9 mouse cellular contexts compared by ENCODE assay signal in genomic region chr8:26627191-26627891, GRCm38 (mm10).
DNase-seq lines count a peak whose midpoint lies in the region; ATAC-seq and TF ChIP-seq lines count a peak whose summit lies in the region.
"Had no signal": no experiment of that assay in that cellular context is flagged by ENCODE, and none has a peak within 500 bp of the region (broad histone marks: within the 10 kb centered on the region; RNA-seq: fewer than 3 reads in every experiment).

No protein-coding gene starts in this region.

- no peak overlapping the region for H3K27ac ChIP-seq in forebrain, postnatal 0 days (ENCODE audit: low read depth, low read length)
- H3K27ac ChIP-seq in thymus, adult 2 months (ENCODE audit: control insufficient read depth, insufficient read depth, low read length), result no peak overlapping the region
- H3K27ac ChIP-seq: heart, adult 2 months had no signal

- ATAC-seq in forebrain, postnatal 0 days, result peak; percentile 14; the same call in 1 of the 2 replicates

- intact Hi-C loops in heart, postnatal 14 days (cut with DNase I), result no loop called here

- H3K9me3 ChIP-seq in forebrain, postnatal 0 days (ENCODE audit: low read length), result no peaks in the 10 kb centered on the region

- no peak overlapping the region for H3K9ac ChIP-seq in forebrain, postnatal 0 days

- peak; percentile 2 to 5 for DNase-seq in heart, adult 18-20 months
- no peak for DNase-seq in heart, adult 8-10 months (ENCODE audit: low spot score)
- peak; percentile 79 for DNase-seq in brain, embryonic 14.5 days (ENCODE audit: low read depth)
- DNase-seq in forebrain, postnatal 0 days, result peak; percentile 25
- peak; percentile 77 for DNase-seq in mesoderm, embryonic 11.5 days (ENCODE audit: low read depth, low spot score)
- DNase-seq in heart, postnatal 14 days, result no peak
- DNase-seq in thymus, adult 2 months, result no peak
- no peak for DNase-seq in lung, postnatal 14 days

- 59% methylated on average over 18 of the region's 18 CpGs for WGBS in forebrain, postnatal 0 days
- 84% methylated on average over 18 of the region's 18 CpGs for WGBS in thymus, adult 2 months

- no peak overlapping the region for H3K4me3 ChIP-seq in forebrain, postnatal 0 days (ENCODE audit: low read depth, low read length)
- H3K4me3 ChIP-seq in thymus, adult 2 months (ENCODE audit: control insufficient read depth, insufficient read depth, low read length), result no peak overlapping the region
- H3K4me3 ChIP-seq: heart, adult 2 months had no signal

- no peak overlapping the region for H3K4me2 ChIP-seq in forebrain, postnatal 0 days (ENCODE audit: low read depth)

- H3K27me3 ChIP-seq in forebrain, postnatal 0 days (ENCODE audit: insufficient read depth, low read length), result no peaks in the 10 kb centered on the region
- no peaks in the 10 kb centered on the region for H3K27me3 ChIP-seq in thymus, adult 2 months (ENCODE audit: control insufficient read depth, insufficient read depth, low read length)

- TF ChIP-seq CTCF in brain, embryonic 14.5 days (IDR thresholded peaks at IDR 0.05; ENCODE audit: borderline replicate concordance, extremely low read depth, insufficient read depth, insufficient read length), result no peak
- no peak for TF ChIP-seq CTCF in forebrain, postnatal 0 days (IDR thresholded peaks at IDR 0.05; ENCODE audit: low read depth)
- no peak for TF ChIP-seq CTCF in thymus, adult 2 months (IDR thresholded peaks at IDR 0.05; ENCODE audit: borderline replicate concordance, control insufficient read depth, extremely low read depth, insufficient read depth, low read length, poor library complexity)

- H3K4me1 ChIP-seq in forebrain, postnatal 0 days (ENCODE audit: insufficient read depth), result peaks cover 6% of the 10 kb centered on the region; the same call in 1 of the 2 replicates
- peaks cover 11% of the 10 kb centered on the region for H3K4me1 ChIP-seq in thymus, adult 2 months (replicated peaks; ENCODE audit: control insufficient read depth, insufficient read depth, low read length)

- TF ChIP-seq POLR2A in brain, embryonic 14.5 days (IDR thresholded peaks at IDR 0.05; ENCODE audit: borderline replicate concordance, extremely low read depth, insufficient read depth, insufficient read length, poor library complexity, severe bottlenecking), result no peak
- no peak for TF ChIP-seq POLR2A in thymus, adult 2 months (IDR thresholded peaks at IDR 0.05; ENCODE audit: control insufficient read depth, extremely low read depth, insufficient read depth, low read length, poor library complexity)

- H3K36me3 ChIP-seq in forebrain, postnatal 0 days (ENCODE audit: insufficient read depth), result no peaks in the 10 kb centered on the region
- H3K36me3 ChIP-seq in thymus, adult 2 months (ENCODE audit: control insufficient read depth, insufficient read depth, low read length), result no peaks in the 10 kb centered on the region

Comparison
In these comparisons a context has a peak if more than half of its experiments do, and no peak if none do; other contexts are left out.
1. DNase-seq: peak in heart, adult 18-20 months (2 of 2), brain, embryonic 14.5 days (single experiment), forebrain, postnatal 0 days (single experiment) and mesoderm, embryonic 11.5 days (single experiment); none in heart, adult 8-10 months (single experiment), heart, postnatal 14 days (0 of 2), thymus, adult 2 months (single experiment) and lung, postnatal 14 days (single experiment).